Mouse (Mus musculus): Measurements from ENCODE around the gene Mst1r. TPM values are rescaled to one million over a fixed set of nuclear protein-coding genes. Genes with fewer than 3 reads are reported as not detected.

Mst1r gene
- polyA plus RNA-seq, 1 experiment from 2014 or later = 7.1 TPM

DNA sequence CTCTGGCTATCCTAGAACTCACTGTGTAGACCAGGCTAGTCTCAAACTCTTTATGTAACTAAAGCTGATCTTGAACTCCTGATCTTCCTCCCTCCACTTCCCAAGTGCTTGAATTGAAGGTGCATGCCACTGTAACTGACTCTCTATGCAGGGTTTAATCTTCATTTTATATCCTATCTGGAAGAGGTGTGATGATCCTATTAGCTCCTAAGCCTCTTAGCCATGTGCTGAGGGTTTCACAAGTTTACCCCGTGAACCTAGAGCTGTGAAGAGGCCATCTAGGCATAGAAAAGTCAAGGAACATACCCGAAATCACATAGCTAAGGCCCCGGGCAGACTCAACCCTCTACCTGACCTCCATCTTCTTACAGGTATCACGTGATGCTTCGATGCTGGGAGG lies 12.8 kb downstream of the Mst1r start:
- Histone ChIP-seq H3K27me3 (replicated peaks; ENCODE audit: control insufficient read depth, insufficient read depth, low read length) (no peaks in the 10 kb centered on the region), H3K36me3 (ENCODE audit: control insufficient read depth, insufficient read depth) (peaks cover 62% of the 10 kb centered on the region), H3K4me2 (replicated peaks; ENCODE audit: low read depth) (no peak overlapping the region), H3K4me3 (ENCODE audit: low read depth, low read length) (no peak overlapping the region), H3K9me3 (ENCODE audit: control insufficient read depth) (no peaks in the 10 kb centered on the region), H3K27ac (ENCODE audit: low read depth, low read length) (no peak overlapping the region), H3K4me1 (replicated peaks; ENCODE audit: control insufficient read depth, insufficient read depth, low read length) (no peaks in the 10 kb centered on the region), H3K9ac (ENCODE audit: low read depth, low read length) (no peak overlapping the region)
- 84% methylated on average over 5 of the region's 5 CpGs for WGBS
- ATAC-seq = no peak
- TF ChIP-seq CTCF (IDR thresholded peaks at IDR 0.05; ENCODE audit: low read depth) = no peak

DNA sequence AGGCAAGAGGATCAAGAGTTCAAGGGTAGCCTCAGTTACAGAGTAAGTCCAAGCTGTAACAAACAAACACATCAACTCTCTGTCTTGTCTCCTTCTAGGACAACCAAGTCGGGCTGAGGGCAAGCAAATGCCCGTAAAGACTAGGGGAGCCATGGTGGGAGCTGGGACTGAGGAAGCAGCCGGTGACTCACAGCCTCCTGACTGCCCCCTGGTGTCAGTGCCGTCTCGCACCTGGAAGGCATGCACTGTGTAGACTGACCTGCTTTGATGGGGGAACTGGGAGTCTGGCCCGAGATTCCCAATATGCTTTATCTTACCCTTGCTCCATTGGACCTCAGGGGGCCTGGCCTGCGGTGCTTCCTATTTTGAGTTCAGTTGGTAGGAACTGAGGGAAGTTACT lies 16.3 kb downstream of the Mst1r start:
- Histone ChIP-seq H3K4me3 (ENCODE audit: low read depth, low read length) (no peak overlapping the region), H3K36me3 (ENCODE audit: control insufficient read depth, insufficient read depth) (peaks cover 29% of the 10 kb centered on the region), H3K9ac (ENCODE audit: low read depth, low read length) (no peak overlapping the region), H3K9me3 (ENCODE audit: control insufficient read depth) (no peaks in the 10 kb centered on the region), H3K27me3 (replicated peaks; ENCODE audit: control insufficient read depth, insufficient read depth, low read length) (no peaks in the 10 kb centered on the region), H3K4me1 (replicated peaks; ENCODE audit: control insufficient read depth, insufficient read depth, low read length) (no peaks in the 10 kb centered on the region), H3K4me2 (replicated peaks; ENCODE audit: low read depth) (no peak overlapping the region), H3K27ac (ENCODE audit: low read depth, low read length) (no peak overlapping the region)
- peak; percentile 84 for TF ChIP-seq CTCF (IDR thresholded peaks at IDR 0.05; ENCODE audit: low read depth)
- ATAC-seq = peak; percentile 47; the same call in 1 of the 2 replicates
- WGBS = 36% methylated on average over 7 of the region's 7 CpGs

DNA sequence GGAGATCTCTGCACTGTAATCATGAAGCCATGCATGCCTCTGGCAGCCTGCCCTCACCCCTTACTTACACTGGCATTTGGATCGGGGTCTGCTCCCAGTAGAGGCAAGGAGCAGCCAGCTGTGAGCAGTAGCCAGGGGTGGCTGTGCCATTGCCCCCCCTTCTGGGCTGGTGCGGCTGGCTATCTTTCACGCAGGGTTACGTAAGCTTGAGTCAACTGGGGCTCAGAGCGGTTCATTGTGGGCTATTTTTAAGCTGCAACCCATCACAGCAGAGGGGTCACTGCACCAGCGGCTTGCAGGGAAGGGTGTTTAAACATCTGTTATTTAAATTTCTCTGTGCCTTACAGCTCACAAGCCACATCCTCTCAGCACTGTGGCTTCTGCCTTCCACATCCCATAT lies 17.3 kb downstream of the Mst1r start:
- no peak for ATAC-seq
- TF ChIP-seq CTCF (IDR thresholded peaks at IDR 0.05; ENCODE audit: low read depth) = no peak
- Histone ChIP-seq H3K9me3 (ENCODE audit: control insufficient read depth) (no peaks in the 10 kb centered on the region), H3K4me3 (ENCODE audit: low read depth, low read length) (no peak overlapping the region), H3K27ac (ENCODE audit: low read depth, low read length) (no peak overlapping the region), H3K4me2 (replicated peaks; ENCODE audit: low read depth) (no peak overlapping the region), H3K27me3 (replicated peaks; ENCODE audit: control insufficient read depth, insufficient read depth, low read length) (no peaks in the 10 kb centered on the region), H3K4me1 (replicated peaks; ENCODE audit: control insufficient read depth, insufficient read depth, low read length) (no peaks in the 10 kb centered on the region), H3K36me3 (ENCODE audit: control insufficient read depth, insufficient read depth) (peaks cover 21% of the 10 kb centered on the region), H3K9ac (ENCODE audit: low read depth, low read length) (0 out of 2 replicates have a peak overlapping the region, but pooled peaks have one; percentile 13)
- WGBS = 55% methylated on average over 6 of the region's 6 CpGs

DNA sequence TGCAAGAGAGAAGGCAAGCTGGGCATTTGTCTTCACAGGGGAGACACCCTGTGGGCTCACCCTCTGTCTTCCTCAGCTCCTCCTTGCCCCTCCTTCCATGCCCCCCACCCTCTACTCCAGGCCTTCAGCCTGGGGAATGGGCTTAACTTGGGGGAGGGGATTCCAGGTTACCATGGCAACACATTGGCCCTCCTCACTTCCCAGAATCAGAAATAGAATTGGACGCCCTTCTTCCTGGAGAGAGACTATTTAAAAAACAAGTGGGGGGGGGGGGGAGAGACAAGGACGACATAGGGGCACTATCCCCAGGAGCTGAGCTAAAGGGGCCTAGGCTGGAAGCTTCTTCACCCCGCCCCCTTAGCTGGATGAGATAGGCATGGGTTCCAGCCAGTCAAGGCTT lies 18.6 kb downstream of the Mst1r start:
- Histone ChIP-seq H3K9me3 (ENCODE audit: control insufficient read depth) (no peaks in the 10 kb centered on the region), H3K4me3 (ENCODE audit: low read depth, low read length) (no peak overlapping the region), H3K27me3 (replicated peaks; ENCODE audit: control insufficient read depth, insufficient read depth, low read length) (no peaks in the 10 kb centered on the region), H3K36me3 (ENCODE audit: control insufficient read depth, insufficient read depth) (peaks cover 12% of the 10 kb centered on the region; the same call in 1 of the 2 replicates), H3K9ac (ENCODE audit: low read depth, low read length) (no peak overlapping the region), H3K4me1 (replicated peaks; ENCODE audit: control insufficient read depth, insufficient read depth, low read length) (no peaks in the 10 kb centered on the region), H3K27ac (ENCODE audit: low read depth, low read length) (no peak overlapping the region), H3K4me2 (replicated peaks; ENCODE audit: low read depth) (no peak overlapping the region)
- 29% methylated on average over 3 of the region's 3 CpGs for WGBS
- no peak for ATAC-seq
- no peak for TF ChIP-seq CTCF (IDR thresholded peaks at IDR 0.05; ENCODE audit: low read depth)

DNA sequence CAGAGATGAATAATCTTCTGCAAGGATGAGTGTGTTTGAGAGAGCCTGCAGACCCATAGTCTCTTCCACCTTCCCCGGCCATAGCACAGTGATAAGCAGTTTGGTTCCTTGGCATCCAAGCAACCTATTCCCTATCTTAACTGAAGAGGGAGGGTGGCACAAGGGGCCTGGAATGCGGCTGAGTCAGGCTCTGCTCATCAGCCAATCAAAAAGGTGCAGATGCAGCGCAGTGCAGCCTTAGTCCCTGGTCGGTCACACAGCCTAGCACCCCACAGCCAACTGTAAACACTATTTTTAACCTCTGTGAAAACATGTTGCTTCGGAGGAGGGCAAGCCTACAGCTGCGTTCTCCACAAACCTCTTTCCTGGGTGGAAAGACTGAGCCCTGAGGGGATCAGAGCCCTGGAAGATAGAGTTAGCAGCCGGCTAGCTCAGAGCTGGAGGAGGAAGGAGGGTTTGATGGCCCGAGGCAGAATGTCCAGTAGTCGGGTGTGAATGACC lies 20.3 kb downstream of the Mst1r start:
- H3K9me3 ChIP-seq (ENCODE audit: control insufficient read depth) = no peaks in the 10 kb centered on the region
- H3K27ac ChIP-seq (ENCODE audit: low read depth, low read length) = no peak overlapping the region
- H3K4me2 ChIP-seq (replicated peaks; ENCODE audit: low read depth) = no peak overlapping the region
- no peak overlapping the region for H3K4me3 ChIP-seq (ENCODE audit: low read depth, low read length)
- H3K4me1 ChIP-seq (replicated peaks; ENCODE audit: control insufficient read depth, insufficient read depth, low read length) = no peaks in the 10 kb centered on the region
- TF ChIP-seq CTCF (IDR thresholded peaks at IDR 0.05; ENCODE audit: low read depth) = no peak
- no peak overlapping the region for H3K9ac ChIP-seq (ENCODE audit: low read depth, low read length)
- H3K27me3 ChIP-seq (replicated peaks; ENCODE audit: control insufficient read depth, insufficient read depth, low read length) = no peaks in the 10 kb centered on the region
- 41% methylated on average over 9 of the region's 9 CpGs for WGBS
- peaks cover 5% of the 10 kb centered on the region; the same call in 1 of the 2 replicates for H3K36me3 ChIP-seq (ENCODE audit: control insufficient read depth, insufficient read depth)
- no peak for ATAC-seq

DNA sequence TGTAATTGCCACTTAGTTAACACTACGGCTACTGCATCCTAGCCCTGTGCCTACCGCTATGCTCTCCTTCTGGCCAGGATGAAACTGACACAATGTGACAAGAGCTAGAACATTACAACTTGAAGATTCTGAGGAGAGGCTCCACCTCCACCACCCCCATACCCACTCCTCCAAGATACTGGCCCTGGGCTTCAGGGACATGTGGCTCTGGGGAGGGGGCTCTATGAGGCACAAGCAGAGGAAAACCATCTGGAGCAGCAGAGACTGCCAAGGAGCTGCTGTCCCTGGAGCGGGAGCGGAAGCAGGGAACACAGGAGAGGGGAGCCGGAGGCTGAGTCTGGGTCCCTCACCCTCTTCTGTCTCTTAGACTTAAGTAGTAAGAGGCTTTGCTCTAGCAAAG lies 21.1 kb downstream of the Mst1r start:
- no peak overlapping the region for H3K27ac ChIP-seq (ENCODE audit: low read depth, low read length)
- H3K36me3 ChIP-seq (ENCODE audit: control insufficient read depth, insufficient read depth) = peaks cover 5% of the 10 kb centered on the region; the same call in 1 of the 2 replicates
- H3K4me1 ChIP-seq (replicated peaks; ENCODE audit: control insufficient read depth, insufficient read depth, low read length) = no peaks in the 10 kb centered on the region
- H3K27me3 ChIP-seq (replicated peaks; ENCODE audit: control insufficient read depth, insufficient read depth, low read length) = no peaks in the 10 kb centered on the region
- no peak overlapping the region for H3K9ac ChIP-seq (ENCODE audit: low read depth, low read length)
- H3K4me3 ChIP-seq (ENCODE audit: low read depth, low read length) = no peak overlapping the region
- H3K4me2 ChIP-seq (replicated peaks; ENCODE audit: low read depth) = no peak overlapping the region
- WGBS = 77% methylated on average over 5 of the region's 5 CpGs
- ATAC-seq = no peak
- H3K9me3 ChIP-seq (ENCODE audit: control insufficient read depth) = no peaks in the 10 kb centered on the region
- no peak for TF ChIP-seq CTCF (IDR thresholded peaks at IDR 0.05; ENCODE audit: low read depth)

DNA sequence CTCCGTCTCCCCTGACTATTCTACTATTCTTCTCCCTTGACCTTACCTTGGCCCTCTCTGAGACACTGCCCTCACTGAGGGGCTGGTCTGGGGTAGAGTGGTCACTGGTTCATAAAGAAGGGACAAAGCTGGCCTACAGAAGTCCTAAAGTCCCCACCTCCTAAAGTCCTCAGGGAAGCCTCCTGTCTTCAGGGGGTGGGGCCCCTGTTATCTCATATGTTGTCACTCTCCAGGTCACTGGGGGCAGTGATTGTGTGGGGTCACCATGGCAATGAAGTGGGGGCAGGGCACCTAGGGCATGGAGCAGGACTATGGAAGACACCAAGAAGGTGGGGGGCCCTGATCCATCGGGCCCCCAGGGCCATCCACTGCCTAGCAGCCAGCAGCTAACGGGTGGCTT lies 21.5 kb downstream of the Mst1r start, which contains the start of gene Actl11:
TSS of gene Actl11 (plus strand) at position 301 of the 400 bp plus-strand sequence.
- H3K27ac ChIP-seq (ENCODE audit: low read depth, low read length) = no peak within 1 kb of the TSS
- H3K4me1 ChIP-seq (replicated peaks; ENCODE audit: control insufficient read depth, insufficient read depth, low read length) = no peaks in the 10 kb centered on the region
- TF ChIP-seq CTCF (IDR thresholded peaks at IDR 0.05; ENCODE audit: low read depth) = no peak
- WGBS = 69% methylated on average over 3 of the region's 3 CpGs
- no peak within 1 kb of the TSS for H3K4me2 ChIP-seq (replicated peaks; ENCODE audit: low read depth)
- H3K36me3 ChIP-seq (ENCODE audit: control insufficient read depth, insufficient read depth) = peaks cover 5% of the 10 kb centered on the region; the same call in 1 of the 2 replicates
- no peak within 1 kb of the TSS for H3K4me3 ChIP-seq (ENCODE audit: low read depth, low read length)
- H3K27me3 ChIP-seq (replicated peaks; ENCODE audit: control insufficient read depth, insufficient read depth, low read length) = no peaks in the 10 kb centered on the region
- H3K9ac ChIP-seq (ENCODE audit: low read depth, low read length) = no peak within 1 kb of the TSS
- no peak for ATAC-seq
- H3K9me3 ChIP-seq (ENCODE audit: control insufficient read depth) = no peaks in the 10 kb centered on the region
